Mouse (Mus musculus) liver, embryonic 14.5 days (tissue): ENCODE measurements around the gene Keap1. TPM values are rescaled to one million over a fixed set of nuclear protein-coding genes. Genes with fewer than 3 reads are reported as not detected.
"Not testable (repeated sequence)": the region's sequence is repeated elsewhere in the genome, so short reads cannot be mapped to it uniquely, and the experiment has no call there.

Experiments used
- ATAC-seq: fragments of 200-750 bp; cut with Nextera tagmentation; 2 replicates; pipeline ENCODE4 v1.8.0; 2017; ENCODE audit warnings: moderate number of reproducible peaks, mild to moderate bottlenecking, moderate library complexity; ENCODE audit not compliant: insufficient read depth
- DNase-seq, 3 experiments: peaks; one replicate each; pipeline ENCODE4 v3.0.0-alpha.2; 2012 to 2013; ENCODE audit warnings: low read depth in 3 of 3, low spot score in 3 of 3
- H3K27ac ChIP-seq: fragments of 300-500 bp; sonication (generic); 2 replicates; pipeline ENCODE4 v1.5.1; 2014; ENCODE audit warnings: moderate library complexity, mild to moderate bottlenecking, control low read depth, inconsistent platforms
- H3K27me3 ChIP-seq: fragments of 300-500 bp; sonication (generic); 2 replicates; pipeline ENCODE4 v1.6.1; 2014; ENCODE audit warnings: mild to moderate bottlenecking, low read length, moderate library complexity; ENCODE audit not compliant: control insufficient read depth, insufficient read depth
- H3K36me3 ChIP-seq: fragments of 300-500 bp; sonication (generic); replicated peaks from 2 replicates; pipeline ENCODE4 v1.6.1; 2014; ENCODE audit warnings: low read depth; ENCODE audit not compliant: control insufficient read depth, insufficient read depth
- H3K4me1 ChIP-seq, 2 experiments: fragments of 200-500 bp in 1 of 2; fragments of 300-500 bp in 1 of 2; sonication (generic) in 1 of 2; replicated peaks; 2 replicates each; pipeline ENCODE4 v1.6.1; 2012 to 2014; ENCODE audit warnings: antibody characterized with exemption in 1 of 2, inconsistent platforms in 1 of 2, low read length in 1 of 2; ENCODE audit not compliant: control insufficient read depth in 2 of 2, insufficient read depth in 2 of 2
- H3K4me2 ChIP-seq: fragments of 300-500 bp; sonication (generic); 2 replicates; pipeline ENCODE4 v1.6.1; 2014; ENCODE audit warnings: low read depth, mild to moderate bottlenecking, control low read depth, moderate library complexity
- H3K4me3 ChIP-seq, 2 experiments: fragments of 200-500 bp in 1 of 2; fragments of 300-500 bp in 1 of 2; sonication (generic) in 1 of 2; 2 replicates each; pipeline ENCODE4 v1.5.1; 2012 to 2014; ENCODE audit warnings: low read depth in 2 of 2, low read length in 2 of 2, mild to moderate bottlenecking in 2 of 2, control low read depth in 1 of 2, inconsistent platforms in 1 of 2, moderate library complexity in 1 of 2; ENCODE audit not compliant: insufficient read depth in 1 of 2
- H3K9ac ChIP-seq: fragments of 300-500 bp; sonication (generic); replicated peaks from 2 replicates; pipeline ENCODE4 v1.6.1; 2014; ENCODE audit warnings: mild to moderate bottlenecking, control low read depth, moderate library complexity
- H3K9me3 ChIP-seq: fragments of 300-500 bp; sonication (generic); 2 replicates; pipeline ENCODE4 v1.6.1; 2016; ENCODE audit warnings: low read length, mixed read lengths; ENCODE audit not compliant: control insufficient read depth
- CTCF ChIP-seq: IDR thresholded peaks from 2 replicates; pipeline ENCODE4 v1.5.1; 2016; ENCODE audit warnings: antibody characterized with exemption, low read depth, control low read depth
- EP300 ChIP-seq: IDR thresholded peaks from 2 replicates; pipeline ENCODE4 v1.6.1; 2016; ENCODE audit warnings: antibody characterized with exemption, low read depth
- WGBS: fragments of 180-500 bp; shearing (Covaris S2); extraction: QIAGEN DNeasy Blood & Tissue Kit; methylation state at CpG from one replicate; pipeline ENCODE4 v1.1.7; 2014; ENCODE audit not compliant: insufficient replicate concordance; 5-methylcytosine and 5-hydroxymethylcytosine counted together
- polyA plus RNA-seq, 2 experiments: library from polyadenylated mRNA; depleted of rRNA in 1 of 2; stranded (reverse) in 1 of 2; unstranded in 1 of 2; fragments of >200 nt; fragmentation: Nextera tagmentation in 1 of 2; extraction: Ambion mirVana in 1 of 2; gene quantifications; 2 replicates each; pipeline versions ENCODE4 v1.2.1 to v1.2.3; 2012 to 2014

The Keap1 gene
- polyA plus RNA-seq, 2 experiments: 15.1 to 15.6 TPM

- Histone ChIP-seq H3K9me3 (no peaks in the 10 kb centered on the region), H3K27ac (peak overlapping the region; percentile 28), H3K4me3 (no peak overlapping the region), H3K4me2 (no peak overlapping the region), H3K4me1 (peaks cover 12 to 18% of the 10 kb centered on the region in 2 experiments), H3K9ac (no peak overlapping the region; the same call in 1 of the 2 replicates), H3K36me3 (peaks cover 83% of the 10 kb centered on the region), H3K27me3 (no peaks in the 10 kb centered on the region)
- ATAC-seq: peak; percentile 56
- WGBS: 70% methylated on average over 7 of the region's 7 CpGs
- DNase-seq: no peak
- TF ChIP-seq EP300 (no peak), CTCF (no peak)
These were observed 36.0 kb upstream of the Keap1 start for GRCm38 (mm10) chr9:21275013-21275710.

DNA sequence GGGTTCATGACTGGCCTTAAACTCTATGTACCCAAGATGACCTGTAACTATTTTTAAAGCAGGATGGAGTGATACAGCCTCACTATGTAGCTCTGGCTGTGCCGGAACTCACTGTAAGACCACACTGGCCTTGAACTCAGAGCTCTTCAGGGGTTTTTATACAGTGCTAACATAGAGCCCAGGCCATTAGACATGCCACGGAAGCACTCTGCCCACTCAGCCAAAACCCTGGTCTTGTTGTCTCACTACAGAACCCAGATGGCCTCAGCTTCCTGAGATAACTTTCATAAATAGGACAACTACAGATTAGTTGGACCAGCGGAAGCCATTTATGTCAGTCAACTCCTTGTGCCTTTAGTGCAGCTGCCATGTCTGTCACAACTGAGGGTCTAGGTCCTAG lies 35.2 kb upstream of the Keap1 start:
- no peak overlapping the region for H3K4me3 ChIP-seq
- H3K27ac ChIP-seq: peak overlapping the region; percentile 39
- H3K9me3 ChIP-seq: no peaks in the 10 kb centered on the region
- 75% methylated on average over 3 of the region's 3 CpGs for WGBS
- TF ChIP-seq CTCF (no peak), EP300 (no peak)
- H3K9ac ChIP-seq: no peak overlapping the region
- peaks cover 83% of the 10 kb centered on the region for H3K36me3 ChIP-seq
- no peaks in the 10 kb centered on the region for H3K27me3 ChIP-seq
- ATAC-seq (0 out of 2 replicates have a peak, but pooled peaks have one; percentile 1), DNase-seq (no peak)
- peaks cover 12 to 18% of the 10 kb centered on the region in 2 experiments for H3K4me1 ChIP-seq
- no peak overlapping the region for H3K4me2 ChIP-seq

DNA sequence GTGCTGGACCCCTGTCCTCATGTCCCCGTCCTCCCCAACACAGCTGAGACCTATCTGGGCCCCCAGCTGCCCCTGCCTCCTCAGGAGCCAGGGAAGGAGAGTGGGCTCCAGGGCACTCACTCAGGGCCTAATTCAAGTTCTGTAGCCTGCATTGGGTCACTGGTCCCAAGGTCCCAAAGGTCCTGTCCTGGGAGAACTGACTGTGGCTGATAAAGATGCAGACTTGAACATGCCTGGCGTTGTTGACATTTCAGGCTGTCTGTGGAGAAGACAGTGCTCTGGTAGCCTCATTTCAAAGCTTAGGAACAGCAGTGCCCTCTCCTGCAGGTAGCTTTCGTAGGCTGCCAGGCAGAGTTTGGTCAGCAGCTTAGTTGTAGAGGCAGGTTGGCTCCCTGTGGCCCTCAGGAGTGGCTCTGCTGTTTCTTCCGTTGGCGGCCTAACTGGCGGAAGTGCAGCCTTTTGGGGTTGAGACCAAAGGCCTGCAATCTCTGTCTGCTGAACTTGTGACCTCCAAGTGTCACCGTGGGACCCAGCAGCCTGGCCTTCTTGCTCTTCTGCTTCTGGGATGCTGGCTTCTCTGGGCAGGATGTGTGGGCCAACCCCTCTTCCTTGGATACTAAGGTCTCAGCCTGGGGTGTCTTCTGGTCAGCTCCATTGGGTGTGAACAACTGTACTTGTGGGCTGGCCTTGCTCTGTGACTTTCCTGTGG lies 34.5 kb upstream of the Keap1 start:
- no peak for TF ChIP-seq CTCF
- TF ChIP-seq EP300: no peak
- Histone ChIP-seq H3K27ac (no peak overlapping the region; the same call in 1 of the 2 replicates), H3K27me3 (no peaks in the 10 kb centered on the region), H3K9me3 (no peaks in the 10 kb centered on the region), H3K36me3 (peaks cover 86% of the 10 kb centered on the region), H3K4me3 (no peak overlapping the region), H3K9ac (no peak overlapping the region), H3K4me2 (no peak overlapping the region), H3K4me1 (peaks cover 12 to 18% of the 10 kb centered on the region in 2 experiments)
- DNase-seq (no peak), ATAC-seq (no peak)
- 80% methylated on average over 7 of the region's 7 CpGs for WGBS

DNA sequence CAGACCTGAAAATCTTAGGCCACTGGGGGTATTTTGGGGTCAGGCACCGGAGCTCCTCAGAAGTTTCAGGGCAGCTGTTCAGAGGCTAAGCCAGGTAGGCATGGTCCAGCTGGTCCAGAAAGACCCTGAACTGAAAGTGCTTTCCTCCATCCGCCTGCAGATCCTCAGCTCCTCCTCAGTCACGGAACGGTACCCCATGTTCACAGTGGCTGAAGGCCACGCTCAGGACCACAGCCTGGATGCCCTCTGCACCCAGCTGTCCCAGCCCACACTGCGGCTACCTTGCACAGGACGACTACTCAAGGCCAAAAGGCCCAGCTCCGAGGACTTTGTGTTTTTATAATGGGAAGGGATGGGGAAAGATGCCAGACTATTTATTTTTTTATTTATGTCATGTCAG lies 33.9 kb upstream of the Keap1 start:
- peaks cover 92% of the 10 kb centered on the region for H3K36me3 ChIP-seq

DNA sequence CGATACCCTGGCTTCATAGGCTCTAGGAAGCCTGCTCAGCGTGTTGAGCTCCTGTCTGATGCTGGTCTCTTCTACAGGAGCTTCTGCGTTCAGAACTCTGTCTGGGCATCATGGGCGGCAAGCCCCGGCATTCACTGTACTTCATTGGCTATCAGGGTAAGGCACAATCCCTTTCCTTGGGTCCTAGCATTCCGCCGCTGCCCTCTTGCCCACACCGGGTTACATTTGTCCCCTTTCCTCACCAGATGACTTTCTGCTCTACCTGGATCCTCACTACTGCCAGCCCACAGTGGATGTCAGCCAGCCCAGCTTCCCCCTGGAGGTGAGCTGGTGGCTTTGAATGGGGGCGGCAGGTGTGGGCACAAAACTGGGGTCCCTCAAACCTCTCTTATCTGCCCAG lies 33.2 kb upstream of the Keap1 start:
- H3K9me3 ChIP-seq: no peaks in the 10 kb centered on the region
- H3K4me3 ChIP-seq: no peak overlapping the region
- 87% methylated on average over 9 of the region's 9 CpGs for whole genome bisulfite sequencing
- no peak for TF ChIP-seq CTCF
- no peak for TF ChIP-seq EP300
- ATAC-seq (no peak), DNase-seq (no peak)
- no peaks in the 10 kb centered on the region for H3K27me3 ChIP-seq
- H3K9ac ChIP-seq: no peak overlapping the region
- peaks cover 92% of the 10 kb centered on the region for H3K36me3 ChIP-seq
- H3K4me2 ChIP-seq: no peak overlapping the region
- H3K27ac ChIP-seq: no peak overlapping the region
- peaks cover 12 to 18% of the 10 kb centered on the region in 2 experiments for H3K4me1 ChIP-seq

More for the DNA sequence above, 33.9 kb upstream of the Keap1 start:
- Histone ChIP-seq H3K4me1 (peaks cover 12 to 18% of the 10 kb centered on the region in 2 experiments), H3K4me2 (no peak overlapping the region), H3K4me3 (no peak overlapping the region), H3K9ac (no peak overlapping the region), H3K9me3 (no peaks in the 10 kb centered on the region), H3K27ac (no peak overlapping the region), H3K27me3 (no peaks in the 10 kb centered on the region)
- no peak for TF ChIP-seq CTCF
- TF ChIP-seq EP300: no peak
- no peak for ATAC-seq
- DNase-seq: no peak
- WGBS: 85% methylated on average over 8 of the region's 8 CpGs

- Histone ChIP-seq H3K36me3 (peaks cover 82% of the 10 kb centered on the region), H3K4me1 (peaks cover 16 to 23% of the 10 kb centered on the region in 2 experiments)
- not testable (repeated sequence) for H3K27me3 ChIP-seq, H3K4me2 ChIP-seq, H3K4me3 ChIP-seq, H3K27ac ChIP-seq, DNase-seq, H3K9ac ChIP-seq, ATAC-seq, H3K9me3 ChIP-seq
- 59% methylated on average over 5 of the region's 5 CpGs for WGBS
These were observed 30.4 kb upstream of the Keap1 start for GRCm38 (mm10) chr9:21269590-21269989.
